Mouse (Mus musculus) brain, embryonic 14.5 days (tissue): Measurements from ENCODE around the gene Brd3os.

Source experiments
- CTCF ChIP-seq: fragments of 200-500 bp; IDR thresholded peaks from 2 replicates; pipeline ENCODE4 v1.5.1; 2012; ENCODE audit warnings: inconsistent platforms, mild to moderate bottlenecking, moderate library complexity, borderline replicate concordance; ENCODE audit not compliant: insufficient read depth, insufficient read length; ENCODE audit errors: extremely low read depth
- POLR2A ChIP-seq: fragments of 200-500 bp; IDR thresholded peaks from 2 replicates; pipeline ENCODE4 v1.6.1; 2012; ENCODE audit warnings: mild to moderate bottlenecking, inconsistent platforms, borderline replicate concordance; ENCODE audit not compliant: poor library complexity, insufficient read depth, insufficient read length, severe bottlenecking; ENCODE audit errors: extremely low read depth

DNA sequence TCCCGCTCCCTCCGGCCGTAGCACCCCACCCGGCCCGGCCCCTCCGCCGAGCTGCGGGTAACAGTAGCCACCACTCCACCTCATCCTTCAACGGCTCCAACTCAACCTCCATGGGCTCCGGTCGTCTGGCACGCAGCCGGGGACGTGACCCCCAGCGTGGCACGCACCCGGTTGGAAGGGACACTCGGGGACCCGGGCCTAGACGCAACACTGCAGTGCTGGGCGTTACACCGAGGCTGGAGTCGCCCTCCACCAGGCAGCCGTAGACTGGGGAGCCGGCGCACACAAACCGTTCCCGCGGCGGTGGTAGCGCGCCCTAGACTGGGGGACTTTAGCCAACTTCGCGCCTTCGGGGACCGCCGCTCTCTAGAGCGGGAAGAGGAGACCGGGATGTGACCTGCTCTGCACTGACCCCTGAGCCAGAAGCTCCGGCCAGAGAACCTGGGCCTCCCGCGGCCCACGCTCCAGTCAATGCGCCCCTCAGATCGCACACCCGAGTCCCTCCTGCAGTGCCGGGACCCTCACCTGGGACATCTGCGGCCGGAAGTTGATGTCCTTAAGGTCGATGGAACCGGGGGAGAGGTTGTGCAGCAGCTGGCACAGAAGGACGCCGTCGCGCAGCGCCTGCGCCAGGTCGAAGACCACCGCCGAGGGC lies 16.2 kb upstream of the Brd3os start:
- TF ChIP-seq CTCF (no peak), POLR2A (no peak)
